Mouse (Mus musculus) embryonic fibroblast, embryonic 13.5 days (primary cell): ENCODE measurements around the gene Tpd52l2. TPM values are rescaled to one million over a fixed set of nuclear protein-coding genes. Genes with fewer than 3 reads are reported as not detected.

Experiments used
- H3K27ac ChIP-seq: 2 replicates; pipeline ENCODE4 v1.5.1; 2012; ENCODE audit warnings: low read length, control low read depth, inconsistent platforms; ENCODE audit not compliant: insufficient read depth
- H3K4me1 ChIP-seq: 2 replicates; pipeline ENCODE4 v1.6.1; 2011; ENCODE audit warnings: low read length; ENCODE audit not compliant: control insufficient read depth, insufficient read depth
- H3K4me3 ChIP-seq: 2 replicates; pipeline ENCODE4 v1.5.1; 2011; ENCODE audit warnings: mild to moderate bottlenecking, control low read depth, low read length; ENCODE audit not compliant: insufficient read depth
- POLR2A ChIP-seq: IDR thresholded peaks from 2 replicates; pipeline ENCODE4 v1.6.1; 2011; ENCODE audit warnings: low read depth, mild to moderate bottlenecking, control low read depth, low read length, moderate library complexity
- polyA plus RNA-seq: library from polyadenylated mRNA; stranded (reverse); fragments of >200 nt; gene quantifications from 2 replicates; pipeline ENCODE4 v1.2.4, GENCODE M21; 2011; ENCODE audit warnings: low read depth; ENCODE audit not compliant: missing spikeins, insufficient read length

The Tpd52l2 gene
- polyA plus RNA-seq, 1 experiment, result 96.5 TPM

DNA sequence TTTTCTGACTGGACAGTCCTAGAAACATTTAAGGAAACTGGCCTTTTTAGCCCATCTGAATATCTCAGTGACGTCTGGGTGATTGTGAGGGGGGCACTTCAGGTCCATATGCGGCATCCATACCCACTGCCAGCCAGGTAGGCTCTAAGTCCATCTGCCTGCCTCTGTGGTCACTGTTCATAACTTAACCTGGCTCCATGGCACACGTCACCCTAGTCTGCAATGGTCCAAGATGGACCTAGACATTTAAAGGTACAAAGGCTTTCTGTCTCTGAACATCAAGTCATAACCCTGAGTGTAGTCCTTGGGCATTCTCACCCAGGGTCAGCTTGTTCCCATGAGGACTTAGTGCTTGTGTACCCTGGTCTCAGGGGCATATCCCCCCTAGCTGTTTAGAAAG is 70.4 kb downstream of the Tpd52l2 start:
- no peaks in the 10 kb centered on the region for H3K4me1 ChIP-seq
- TF ChIP-seq POLR2A, result no peak
- no peak overlapping the region for H3K27ac ChIP-seq

More for the DNA sequence above, 70.4 kb downstream of the Tpd52l2 start:
- H3K4me3 ChIP-seq, result no peak overlapping the region

Other genes starting within 250 kb of the Tpd52l2 start
- 20.0 and 23.6 TPM in 2 replicates for gene Gmeb2, start 209.1 kb upstream of the Tpd52l2 start, polyA plus RNA-seq
- gene Stmn3, start 182.6 kb upstream of the Tpd52l2 start, polyA plus RNA-seq, result not detected in 2 replicates
- 40.8 and 43.5 TPM in 2 replicates for gene Rtel1, start 177.4 kb upstream of the Tpd52l2 start, polyA plus RNA-seq
- 13.5 and 19.1 TPM in 2 replicates for gene Zgpat, start 132.2 kb upstream of the Tpd52l2 start, polyA plus RNA-seq
- gene Arfrp1, start 131.7 kb upstream of the Tpd52l2 start, polyA plus RNA-seq, result 32.8 and 37.6 TPM in 2 replicates
- gene Lime1, start 117.1 kb upstream of the Tpd52l2 start, polyA plus RNA-seq, result 6.8 and 8.1 TPM in 2 replicates
- 2.6 and 3.3 TPM in 2 replicates for gene Zbtb46, start 37.7 kb upstream of the Tpd52l2 start, polyA plus RNA-seq
- gene Abhd16b, start 3.9 kb upstream of the Tpd52l2 start, polyA plus RNA-seq, result not detected in 2 replicates
- gene Dnajc5, start 23.3 kb downstream of the Tpd52l2 start, polyA plus RNA-seq, result 86.7 and 97.4 TPM in 2 replicates
- gene Uckl1, start 87.8 kb downstream of the Tpd52l2 start, polyA plus RNA-seq, result 62.0 and 65.1 TPM in 2 replicates
- 55.9 and 59.4 TPM in 2 replicates for gene Prpf6, start 94.7 kb downstream of the Tpd52l2 start, polyA plus RNA-seq
- 31.8 and 41.0 TPM in 2 replicates for gene Zfp512b, start 95.7 kb downstream of the Tpd52l2 start, polyA plus RNA-seq
- gene Samd10, start 102.1 kb downstream of the Tpd52l2 start, polyA plus RNA-seq, result 3.6 and 3.7 TPM in 2 replicates
- not detected in 2 replicates for gene Gm29797, start 159.9 kb downstream of the Tpd52l2 start, polyA plus RNA-seq
- gene Sox18, start 174.5 kb downstream of the Tpd52l2 start, polyA plus RNA-seq, result not detected in 2 replicates
- gene Tcea2, start 183.2 kb downstream of the Tpd52l2 start, polyA plus RNA-seq, result 6.8 and 13.4 TPM in 2 replicates
- gene Rgs19, start 196.8 kb downstream of the Tpd52l2 start, polyA plus RNA-seq, result 66.1 and 87.1 TPM in 2 replicates
- gene Lkaaear1, start 201.3 kb downstream of the Tpd52l2 start, polyA plus RNA-seq, result not detected in 2 replicates
- not detected in 2 replicates for gene Oprl1, start 217.9 kb downstream of the Tpd52l2 start, polyA plus RNA-seq